Mouse (Mus musculus) kidney, postnatal 10 days (tissue): ENCODE measurements around the gene Mecr.
"Not testable (repeated sequence)": the region's sequence is repeated elsewhere in the genome, so short reads cannot be mapped to it uniquely, and the experiment has no call there.

Experiments
- DNase-seq: peaks from one replicate; pipeline ENCODE4 v3.0.0; 2021; ENCODE audit warnings: mixed read lengths

Mecr gene

DNA sequence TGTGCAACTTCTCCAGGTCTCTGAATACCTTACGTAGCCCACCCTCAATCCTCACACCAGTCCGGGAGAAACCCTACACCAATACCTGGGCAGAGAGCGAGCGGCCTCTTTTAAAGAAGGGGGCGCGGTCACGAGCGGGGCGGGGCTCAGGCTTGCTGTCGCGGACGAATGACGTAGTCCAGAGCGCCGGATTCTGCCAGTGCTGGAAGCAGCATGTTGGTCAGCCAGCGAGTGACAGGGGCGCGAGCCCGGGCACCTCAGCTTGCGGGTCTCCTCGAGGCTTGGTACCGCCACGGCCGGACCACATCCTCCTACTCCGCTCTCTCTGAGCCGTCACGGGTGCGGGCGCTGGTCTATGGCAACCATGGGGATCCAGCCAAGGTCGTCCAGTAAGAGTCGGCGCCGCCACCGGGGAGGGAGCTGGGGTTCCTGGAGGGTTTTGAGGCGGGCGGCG, at the start of gene Mecr:
TSS of gene Mecr (plus strand) at position 181 of the 454 bp plus-strand sequence.
- DNase-seq = peak; percentile 98

DNA sequence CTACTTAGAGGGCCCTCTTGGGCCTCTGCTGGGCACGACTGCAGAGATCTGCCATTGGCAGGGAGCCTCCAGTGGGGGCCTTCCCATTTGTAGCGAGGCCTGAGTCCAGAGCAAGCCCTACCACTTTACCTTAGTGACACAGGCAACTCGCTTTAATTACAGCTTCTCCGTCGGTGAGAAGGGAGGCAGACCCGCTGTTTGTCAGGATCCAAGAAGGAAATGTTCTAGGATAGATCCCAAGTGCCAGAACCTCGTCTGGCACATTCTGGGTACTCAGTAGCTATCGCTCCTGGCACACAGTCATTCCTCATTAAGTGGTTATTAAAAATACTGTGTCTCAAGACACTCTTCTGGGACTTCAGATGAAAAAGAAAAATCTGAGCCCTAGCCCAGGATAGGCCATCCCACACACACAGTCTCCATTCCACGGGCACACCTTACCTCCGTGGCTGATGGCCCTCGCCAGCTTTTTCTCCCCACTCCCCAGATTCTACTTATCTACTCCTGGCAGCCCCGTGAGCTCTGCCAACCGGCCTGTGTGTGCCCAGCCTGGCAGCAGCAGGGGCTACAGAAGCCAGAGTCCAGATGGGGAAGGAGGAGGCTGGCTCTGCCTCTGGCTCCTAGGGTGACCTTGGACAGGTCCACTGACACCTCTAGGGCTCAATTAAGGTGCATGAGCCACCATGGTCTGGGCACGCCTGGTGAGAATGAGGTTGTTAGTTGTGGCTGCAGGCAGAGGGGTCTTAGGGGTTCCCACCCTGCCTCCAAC, 46.8 kb upstream of the Mecr start:
- no peak for DNase-seq

DNA sequence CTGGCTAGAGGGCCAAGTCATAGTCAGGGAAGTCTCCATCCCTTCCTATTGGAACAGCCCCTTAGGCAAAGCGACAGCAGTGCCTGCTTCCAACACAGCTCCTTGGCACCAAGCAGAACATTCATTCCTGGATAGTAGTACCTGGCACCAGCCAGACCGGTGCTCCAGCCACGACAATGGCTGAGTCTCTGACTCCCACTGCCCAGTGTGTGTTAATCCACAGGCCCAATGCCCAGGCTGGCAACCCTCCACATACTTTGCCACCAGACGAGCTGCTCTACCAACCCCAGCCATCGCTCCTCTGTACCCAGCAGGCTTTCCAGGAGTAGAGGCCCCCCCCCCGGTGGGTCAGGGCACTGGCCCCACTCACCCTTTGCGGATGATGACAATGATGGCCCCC, 45.8 kb upstream of the Mecr start:
- no peak for DNase-seq

DNA sequence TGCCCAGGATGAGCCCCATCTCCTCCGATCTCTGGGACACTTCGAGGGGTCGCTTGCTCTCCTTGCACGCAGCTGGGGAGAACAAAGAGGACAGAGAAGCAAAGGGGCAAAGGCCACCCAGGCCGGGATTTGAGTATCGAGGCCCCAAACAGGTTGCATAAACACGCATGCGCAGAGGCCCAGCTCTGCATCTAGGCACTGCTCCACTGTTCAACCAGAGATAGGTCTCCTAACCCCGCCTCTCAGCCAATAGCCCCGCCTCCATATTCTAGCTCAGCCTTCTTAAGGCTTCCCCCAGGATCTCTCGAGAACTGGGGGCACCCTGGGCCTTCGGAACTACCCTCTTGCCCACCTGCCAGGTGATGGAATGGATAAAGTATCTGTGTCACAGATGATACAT, 45.4 kb upstream of the Mecr start:
- DNase-seq = no peak

DNA sequence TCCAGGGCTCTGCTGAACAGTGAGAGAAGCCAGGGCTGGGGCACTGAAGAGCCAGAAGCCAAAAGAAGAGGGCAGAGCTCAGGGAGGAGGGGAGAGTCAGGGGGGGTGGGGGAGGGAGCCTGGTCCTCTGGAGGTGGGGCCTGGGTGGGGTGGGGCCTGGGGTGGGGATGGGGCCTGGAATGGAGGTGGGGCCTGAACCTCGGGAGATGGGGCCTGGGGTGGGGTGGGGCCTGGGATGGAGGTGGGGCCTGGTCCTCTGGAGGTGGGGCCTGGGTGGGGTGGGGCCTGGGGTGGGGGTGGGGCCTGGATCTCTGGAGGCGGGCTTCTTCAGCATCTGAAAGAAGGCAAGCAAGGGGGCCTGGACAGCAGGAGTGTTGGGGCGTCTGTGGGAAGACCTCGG, 44.3 kb upstream of the Mecr start:
- no peak for DNase-seq

DNA sequence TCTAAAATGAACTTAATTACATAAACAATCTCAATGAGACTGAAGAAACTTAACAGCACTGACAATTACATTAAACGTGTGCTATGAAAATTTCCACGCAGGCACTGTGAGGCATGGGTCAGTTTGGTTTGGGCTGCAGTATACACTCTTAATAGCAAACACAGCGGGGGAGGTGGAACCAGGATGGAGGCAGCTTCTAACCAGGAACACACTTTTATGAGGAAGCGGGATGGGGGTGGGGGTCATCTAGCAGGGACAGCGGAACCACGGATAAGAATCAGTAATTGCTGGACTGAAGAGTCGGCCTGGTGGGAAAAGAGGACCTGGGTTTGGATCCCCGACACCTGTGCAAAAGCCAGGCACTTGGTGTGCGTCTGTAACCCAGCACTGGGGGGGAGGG, 39.4 kb upstream of the Mecr start:
- DNase-seq = peak; percentile 70

DNA sequence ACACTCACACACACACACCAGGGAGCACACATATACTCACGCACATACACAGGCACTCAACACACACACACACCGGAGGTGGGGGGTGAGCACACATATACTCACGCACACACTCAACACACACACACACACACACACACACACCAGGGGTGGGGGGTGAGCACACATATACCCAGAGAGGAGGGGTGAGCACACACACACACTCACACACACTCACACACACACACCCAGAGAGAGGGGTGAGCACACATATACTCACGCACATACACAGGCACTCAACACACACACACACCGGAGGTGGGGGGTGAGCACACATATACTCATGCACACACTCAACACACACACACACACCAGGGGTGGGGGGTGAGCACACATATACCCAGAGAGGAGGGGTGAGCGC, 38.5 kb upstream of the Mecr start:
- DNase-seq = not testable (repeated sequence)

DNA sequence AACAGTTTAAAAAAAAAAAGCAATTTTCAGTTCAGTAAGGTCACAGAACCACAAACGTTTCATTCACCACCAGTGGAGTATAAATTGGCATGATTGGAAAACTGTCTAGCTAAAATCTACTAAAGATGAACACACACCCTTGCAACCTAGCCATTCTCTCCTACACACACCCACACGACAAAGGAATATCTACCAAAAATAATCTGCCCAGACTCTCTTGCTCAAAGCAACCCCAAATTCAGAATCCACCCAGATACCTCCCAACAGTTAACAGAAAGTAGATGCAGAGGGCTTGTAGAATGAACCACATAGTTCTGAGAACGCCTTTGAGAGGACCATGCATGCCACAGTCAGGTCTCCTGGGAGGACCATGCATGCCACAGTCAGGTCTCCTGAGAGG, 38.0 kb upstream of the Mecr start:
- no peak for DNase-seq

DNA sequence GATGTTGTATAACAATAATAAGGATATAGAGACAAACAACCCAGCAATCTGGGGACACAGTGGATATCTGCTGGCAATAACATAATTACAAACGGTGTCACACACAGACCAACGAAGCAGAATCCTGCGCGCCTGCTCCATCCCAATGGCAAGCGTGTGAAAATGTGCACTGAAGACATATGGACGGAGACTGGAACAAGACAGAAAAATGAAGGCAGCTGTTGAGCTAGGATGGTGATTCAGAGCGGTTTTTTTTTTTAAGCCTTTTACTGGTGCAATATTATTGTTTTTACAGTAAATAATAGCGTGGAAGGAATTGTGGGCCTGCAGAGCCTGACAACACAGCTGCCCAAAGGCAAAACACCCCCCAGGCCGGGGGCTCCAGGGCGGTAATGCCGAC, 30.8 kb upstream of the Mecr start:
- no peak for DNase-seq

DNA sequence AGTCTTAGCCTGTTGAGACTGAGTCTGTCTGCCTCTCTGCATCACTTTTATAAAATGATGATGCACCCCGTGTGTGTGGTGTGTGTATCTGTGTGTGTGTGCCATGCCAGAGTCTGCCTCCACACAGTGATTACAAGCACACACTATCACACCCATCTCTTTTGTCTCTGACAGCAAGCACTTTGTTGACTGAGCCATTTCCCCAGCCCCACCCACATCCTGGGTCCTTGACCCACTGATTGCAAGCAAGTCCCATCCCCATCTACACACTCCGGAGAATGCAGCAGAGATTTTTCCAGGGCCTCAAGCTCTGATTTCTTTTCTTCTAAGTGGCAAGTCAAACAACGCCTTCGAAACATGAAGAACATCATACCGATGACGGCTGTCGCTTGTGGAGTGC, 29.5 kb upstream of the Mecr start:
- DNase-seq = peak; percentile 49

DNA sequence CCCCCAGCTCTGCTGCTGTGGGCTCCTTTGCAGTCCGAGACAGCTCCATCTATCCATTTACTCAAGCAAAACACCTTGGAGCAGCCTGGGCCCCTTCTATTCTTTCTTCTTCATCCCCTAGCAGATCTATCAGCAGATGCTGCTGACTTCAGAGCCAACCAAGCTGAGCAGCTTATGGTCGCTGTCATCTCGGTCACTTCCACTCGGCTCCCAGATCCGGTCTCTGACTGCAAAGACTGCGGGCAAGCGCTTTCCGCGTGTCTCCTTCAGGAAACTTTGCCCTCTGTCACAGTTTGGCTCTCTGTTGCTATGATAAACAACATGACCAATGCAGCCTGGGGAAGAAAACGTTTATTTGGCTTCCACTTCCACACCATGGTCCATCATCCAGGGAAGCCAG, 28.4 kb upstream of the Mecr start:
- peak; percentile 50 for DNase-seq

DNA sequence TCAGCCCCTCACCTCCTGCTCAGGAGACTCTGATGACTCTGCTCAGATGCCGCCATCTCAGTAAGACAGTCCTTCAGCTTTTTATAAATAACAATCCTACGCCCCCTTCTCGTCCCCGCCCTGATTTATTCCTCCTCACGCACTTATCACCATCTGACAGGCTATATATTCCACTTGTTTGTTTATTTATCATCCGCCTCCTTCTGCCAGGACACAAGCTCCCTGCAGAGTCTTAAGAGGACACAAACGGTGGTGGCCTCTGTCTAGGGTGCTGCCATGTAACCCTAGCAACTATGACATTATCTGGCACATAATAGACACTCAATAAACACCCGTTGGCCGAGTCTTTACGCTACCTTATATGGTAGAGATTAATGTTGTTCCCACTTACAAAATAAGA, 27.5 kb upstream of the Mecr start:
- no peak for DNase-seq

DNA sequence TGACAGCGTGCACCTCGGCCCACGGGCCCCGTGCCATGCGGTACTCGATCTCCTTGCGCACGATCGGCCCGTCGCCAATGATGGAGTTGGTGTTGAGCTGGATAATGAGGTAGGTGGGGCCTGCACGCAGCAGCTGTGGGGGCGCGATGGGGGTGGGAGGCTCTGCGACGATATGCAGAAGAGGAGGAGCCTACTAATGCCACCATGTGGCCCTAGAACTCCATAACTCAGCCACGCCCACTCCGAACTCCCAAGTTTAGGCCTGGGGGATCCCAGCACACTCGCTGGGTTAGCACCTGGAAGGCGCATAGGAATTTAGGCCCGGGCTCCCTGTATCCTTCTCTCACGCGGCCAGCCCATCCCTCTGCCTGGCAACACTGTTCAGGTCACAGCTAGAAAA, 24.3 kb upstream of the Mecr start:
- no peak for DNase-seq

DNA sequence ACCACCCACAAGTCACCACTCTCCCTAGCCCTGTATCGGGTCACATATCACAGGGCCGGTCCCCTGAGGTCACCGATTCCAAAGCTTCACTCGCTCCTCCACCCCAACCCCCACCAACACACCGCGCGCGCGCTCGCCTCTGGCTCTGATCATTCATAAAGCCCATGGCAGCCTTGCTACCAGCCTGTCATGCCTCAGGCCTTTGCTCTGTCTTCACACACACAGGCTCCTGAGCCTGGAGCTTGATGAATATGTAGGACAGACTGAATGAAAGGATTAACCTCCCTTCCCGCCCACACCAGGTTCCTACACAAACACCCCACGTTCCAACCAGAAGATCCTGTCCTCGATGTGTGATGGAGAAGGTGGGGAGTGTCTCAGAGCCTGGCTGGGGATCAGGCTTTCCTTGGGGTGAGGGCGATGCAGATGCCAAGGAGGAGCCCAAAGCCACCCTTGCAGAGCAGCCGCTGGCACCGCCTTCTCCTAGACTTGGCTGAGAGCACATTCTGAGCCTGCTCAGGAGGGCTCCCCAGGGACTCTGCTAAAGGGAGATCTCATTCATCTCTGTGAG, 22.0 kb upstream of the Mecr start:
- DNase-seq = no peak

DNA sequence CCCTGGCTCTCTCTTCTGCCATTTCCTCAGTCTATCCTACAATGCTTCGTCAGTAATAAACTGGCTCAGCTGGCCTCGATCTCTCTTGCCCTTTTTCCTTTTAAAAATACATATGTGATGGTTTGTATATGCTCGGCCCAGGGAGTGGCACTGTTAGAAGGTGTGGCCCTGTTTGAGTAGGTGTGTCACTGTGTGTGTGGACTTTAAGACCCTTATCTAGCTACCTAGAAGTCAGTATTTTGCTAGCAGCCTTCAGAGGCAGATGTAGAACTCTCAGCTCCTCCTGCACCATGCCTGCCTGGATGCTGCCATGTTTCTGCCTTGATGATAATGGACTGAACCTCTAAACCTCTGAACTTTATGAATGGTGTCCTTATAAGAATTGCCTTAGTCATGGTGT, 20.7 kb upstream of the Mecr start:
- no peak for DNase-seq

DNA sequence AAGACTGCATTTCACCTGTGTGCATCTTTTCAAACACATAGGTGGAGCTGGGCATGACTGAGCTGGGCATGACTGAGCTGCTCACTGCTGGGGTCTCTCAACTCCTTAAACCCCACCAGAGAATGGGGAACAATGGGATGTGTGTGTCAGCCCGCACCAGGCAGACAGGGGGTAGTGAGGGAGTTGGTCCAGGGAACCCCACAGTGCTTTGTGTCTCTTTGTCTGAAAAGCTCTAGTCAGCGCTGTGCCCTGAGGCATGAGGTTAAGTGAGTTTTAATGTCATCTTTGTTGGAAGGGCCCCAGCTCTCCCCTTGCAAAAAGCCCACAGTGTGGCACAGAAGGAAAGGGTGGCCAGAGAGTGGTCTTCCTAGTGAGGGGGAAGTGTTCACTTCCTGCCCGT, 18.3 kb upstream of the Mecr start:
- DNase-seq = no peak

DNA sequence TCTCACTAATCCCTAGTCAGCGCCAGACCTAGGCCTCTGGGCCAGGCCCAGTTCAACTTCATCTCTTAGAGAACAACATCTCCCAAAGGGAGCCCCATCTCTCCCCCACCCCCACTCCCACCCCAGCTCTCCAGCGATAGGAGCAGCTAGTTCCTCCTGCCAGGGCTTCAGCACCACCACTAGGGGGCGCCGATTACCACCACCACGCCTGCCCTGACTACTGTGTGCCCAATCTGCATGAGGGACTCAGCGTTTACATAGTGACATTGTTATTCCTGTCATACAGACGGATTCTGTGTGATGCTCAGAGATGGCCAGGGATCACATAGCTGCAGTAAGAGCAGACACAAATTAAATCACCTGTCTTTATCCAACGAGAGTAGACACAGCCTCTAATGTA, 17.4 kb upstream of the Mecr start:
- DNase-seq = peak; percentile 50

DNA sequence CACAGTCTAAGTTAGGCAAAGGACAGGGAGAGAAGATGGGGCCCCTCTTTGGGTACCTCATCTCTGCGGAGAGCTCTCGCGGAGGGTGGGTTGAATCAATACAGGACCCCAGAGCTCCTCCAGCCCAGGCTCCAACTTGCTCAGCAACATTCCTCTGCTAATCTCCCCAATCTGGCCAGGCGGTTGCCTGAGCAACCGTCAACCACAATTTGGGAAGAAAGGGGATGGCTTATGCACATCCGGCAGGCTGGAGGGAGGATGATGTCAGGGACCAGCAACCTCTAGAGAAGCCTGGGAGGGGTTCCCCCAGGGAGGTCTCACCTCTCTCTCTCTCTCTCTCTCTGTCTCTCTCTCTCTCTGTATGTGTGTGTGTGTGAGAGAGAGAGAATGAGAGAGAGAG, 16.4 kb upstream of the Mecr start:
- DNase-seq = peak; percentile 77

DNA sequence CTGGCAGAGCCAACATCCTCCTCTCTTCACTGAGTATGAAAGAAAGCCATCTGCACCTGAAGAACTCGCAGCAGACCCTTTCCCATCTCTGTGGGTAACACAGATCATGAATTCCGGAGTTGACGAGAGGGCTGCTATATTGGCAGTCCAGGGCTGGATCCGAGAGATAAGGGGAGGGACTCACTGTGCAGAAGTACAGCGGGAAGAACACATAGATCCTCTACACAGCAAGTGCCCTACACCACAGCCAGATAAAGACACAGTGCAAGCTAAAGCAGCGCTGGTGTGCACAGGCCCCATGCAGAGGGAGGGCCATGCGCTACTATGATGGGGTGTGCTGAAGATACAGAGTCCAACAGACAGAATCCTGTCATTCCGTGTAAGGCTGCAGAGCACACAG, 14.1 kb upstream of the Mecr start:
- no peak for DNase-seq

DNA sequence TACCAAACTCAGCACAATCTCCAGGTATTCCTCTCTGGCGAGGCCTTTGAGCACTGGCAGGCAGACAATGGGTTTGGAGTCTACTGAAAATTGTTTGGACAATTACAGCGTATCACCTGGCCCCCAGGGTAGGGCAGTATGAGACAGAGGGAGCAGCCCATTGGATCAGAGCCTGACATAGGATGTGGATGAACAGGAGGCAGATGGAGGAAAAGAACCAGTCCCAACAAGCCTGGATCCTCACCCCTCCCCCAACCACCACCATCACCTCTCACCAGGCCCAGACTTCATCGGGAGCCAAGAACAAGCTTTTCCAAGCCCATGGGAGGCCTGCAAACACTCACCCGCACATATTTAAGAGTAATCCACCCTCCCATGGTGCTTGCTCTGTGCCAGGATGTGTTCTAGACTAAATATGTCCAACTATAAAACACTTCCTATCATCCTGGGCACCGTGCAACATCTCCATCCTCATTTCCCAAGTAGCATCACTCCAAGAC, 11.7 kb upstream of the Mecr start:
- no peak for DNase-seq

DNA sequence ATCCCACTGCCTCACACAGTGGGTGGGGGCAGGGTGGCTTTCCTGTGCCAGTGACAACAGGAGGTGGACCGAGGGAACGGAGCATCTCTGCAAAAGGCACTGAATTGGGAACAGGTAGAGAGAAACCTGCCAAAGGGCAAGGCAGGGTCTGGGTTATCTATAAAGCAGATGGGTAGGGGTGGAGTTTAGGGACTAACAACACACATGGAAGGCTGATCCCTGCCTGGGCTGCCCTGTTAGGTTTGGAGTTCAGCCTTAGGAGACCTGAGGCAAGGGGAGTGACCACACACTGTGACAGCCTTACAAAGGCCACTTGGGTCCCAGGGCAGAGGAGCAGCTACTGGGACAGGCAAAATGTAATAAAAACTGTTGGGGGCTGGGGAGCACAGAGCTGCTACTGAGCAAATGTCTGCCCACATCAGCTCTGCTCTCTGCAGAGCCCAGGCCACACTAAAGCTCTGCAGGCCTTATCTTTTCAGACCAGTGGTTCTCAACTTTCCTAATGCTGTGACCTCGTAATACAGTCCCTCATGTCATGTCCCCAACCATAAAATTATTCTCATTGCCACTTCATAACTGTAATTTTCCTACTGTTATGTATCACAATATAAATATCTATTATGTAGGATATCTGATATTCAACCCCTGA, 10.4 kb upstream of the Mecr start:
- no peak for DNase-seq

DNA sequence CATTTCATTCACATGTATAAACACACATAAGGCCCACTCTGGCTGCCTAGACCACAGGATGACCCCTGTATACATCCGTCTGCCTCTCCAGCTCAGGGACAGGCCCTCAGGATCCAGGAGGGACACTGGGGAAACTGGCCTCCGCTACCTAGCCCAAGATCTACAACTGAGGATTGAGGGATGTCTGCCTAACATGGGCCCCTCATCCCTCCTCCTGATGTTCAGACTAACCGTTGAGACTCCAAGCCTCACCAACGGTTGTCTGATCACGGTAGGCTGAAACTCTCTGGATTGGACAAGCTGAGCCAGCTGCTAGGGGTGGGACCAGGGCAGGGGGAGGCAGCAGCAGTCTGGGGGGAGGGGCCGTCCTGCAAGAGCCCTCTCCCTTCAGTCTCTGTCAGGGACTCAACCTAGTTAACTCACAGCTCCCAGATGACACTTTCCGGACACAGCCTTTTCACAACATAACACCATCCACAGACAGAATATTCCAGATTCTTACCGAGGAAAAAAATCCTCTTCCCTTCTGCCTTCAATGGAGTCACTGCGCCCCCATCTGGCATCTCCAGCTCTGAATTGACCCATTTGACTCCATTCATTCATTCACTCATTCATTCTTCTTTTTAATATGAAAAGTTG, 9.2 kb upstream of the Mecr start:
- DNase-seq = peak; percentile 84

DNA sequence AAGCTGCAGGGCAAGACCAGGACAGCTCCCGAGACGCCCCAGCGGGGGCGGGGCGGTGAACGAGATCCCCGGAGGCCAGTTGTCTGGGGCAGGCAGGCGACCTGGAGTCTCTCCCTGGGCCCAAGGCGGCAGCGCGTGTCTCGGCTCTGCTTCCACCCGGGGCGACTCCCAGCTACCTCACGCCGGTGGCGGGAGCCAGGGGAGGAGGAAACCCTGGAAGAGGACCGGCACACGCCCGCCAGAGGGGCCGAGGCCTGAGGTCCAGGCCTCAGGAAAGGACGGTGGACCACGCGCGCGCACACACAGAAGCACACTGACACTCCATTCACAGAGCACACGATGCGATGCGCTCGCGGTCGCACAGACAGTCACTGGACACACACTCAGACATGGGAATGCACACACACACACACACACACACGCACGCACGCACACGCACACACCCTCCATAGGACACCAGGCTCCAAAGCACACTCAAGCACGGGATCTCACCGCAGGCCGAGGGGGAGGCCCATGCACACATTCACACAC, 6.9 kb upstream of the Mecr start:
- DNase-seq = peak; percentile 72
